ENCODE assay signal across 11 mouse cellular contexts in the genomic region with DNA sequence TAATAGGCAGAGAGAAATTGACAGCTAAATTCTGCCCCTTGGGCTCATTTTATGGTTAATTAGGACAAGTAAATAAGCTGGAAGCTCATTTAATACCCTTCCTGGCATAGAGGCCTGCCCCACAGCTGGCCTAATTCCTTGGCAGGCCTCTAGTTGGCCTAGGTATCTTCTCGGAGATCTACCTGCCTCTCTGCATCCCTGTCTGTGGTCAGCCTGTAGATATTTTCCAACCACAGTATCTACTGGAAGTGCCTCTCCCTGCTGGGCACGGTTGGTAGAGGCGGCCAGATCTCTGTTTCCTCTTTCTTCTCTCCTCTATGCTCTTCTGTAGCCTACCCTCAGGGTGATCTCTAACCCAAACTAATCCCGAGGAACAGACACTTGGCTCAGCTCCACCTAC.
"Had no signal": no experiment of that assay in that cellular context is flagged by ENCODE, and none has a peak within 500 bp of the region (broad histone marks: within the 10 kb centered on the region; RNA-seq: fewer than 3 reads in every experiment).

No protein-coding gene starts in this region.

- ATAC-seq: intestine, postnatal 0 days; liver, embryonic 12.5 days; midbrain, embryonic 16.5 days had no signal

- DNase-seq: kidney, adult 9 months; kidney, postnatal 36 days; lung, postnatal 14 days; right cerebral cortex, adult 18-20 months; right cerebral cortex, postnatal 4 days; spleen, adult 18-20 months; thymus, adult 2 months; thymus, postnatal 25 days had no signal
